Mouse (Mus musculus) heart, adult 11 months (tissue): Measurements from ENCODE around the gene Sp3.
A peak's percentile ranks its signal among the peaks of the same experiment; 100 is the strongest.
"Not testable (repeated sequence)": the region's sequence is repeated elsewhere in the genome, so short reads cannot be mapped to it uniquely, and the experiment has no call there.

Experiments used
- DNase-seq: peaks from one replicate; pipeline ENCODE4 v3.0.0; 2022

Gene Sp3

DNA sequence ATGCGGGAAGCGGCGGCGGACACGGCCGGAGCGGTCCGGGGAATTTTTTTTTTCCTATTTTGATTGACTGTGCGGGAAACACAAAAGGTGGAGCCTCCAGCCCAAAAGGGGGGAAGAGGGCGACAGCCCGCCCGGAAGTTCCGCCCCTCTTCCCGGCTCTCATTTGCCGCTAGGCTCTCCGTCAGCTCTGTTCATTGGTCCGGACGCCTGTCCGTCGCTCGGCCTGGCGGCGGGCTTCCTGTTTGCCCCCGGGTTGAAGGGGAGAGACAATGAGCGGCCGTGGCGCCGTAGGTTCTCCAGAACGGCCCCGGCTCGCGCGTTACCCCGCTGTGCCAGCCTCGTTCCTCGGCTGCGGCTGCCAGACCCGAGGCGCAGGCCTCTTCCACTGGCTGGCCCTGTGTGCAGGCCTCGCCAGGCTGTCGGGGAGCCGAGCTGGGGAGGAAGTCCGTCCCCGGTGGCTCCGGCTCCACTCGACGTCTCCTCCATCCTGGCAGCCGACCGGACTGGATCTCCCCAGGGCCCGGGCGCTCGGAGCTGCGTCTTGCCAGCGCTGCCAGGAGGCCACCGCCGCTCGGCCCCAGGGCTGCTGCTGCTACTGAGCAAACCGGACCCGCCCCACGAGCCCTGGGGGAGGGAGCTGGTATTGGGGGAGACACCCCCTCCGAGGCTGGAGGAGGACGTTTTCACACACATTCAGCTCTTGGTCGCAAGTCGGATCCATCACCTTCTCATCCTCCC lies at the start of gene Sp3:
Gene Sp3 (minus strand): TSS at position 110 of the 738 bp plus-strand sequence.
- peak; percentile 100 for DNase-seq

- no peak for DNase-seq
Measured at GRCm38 (mm10) chr2:73029846-73030245, 49.6 kb upstream of the Sp3 start.

DNA sequence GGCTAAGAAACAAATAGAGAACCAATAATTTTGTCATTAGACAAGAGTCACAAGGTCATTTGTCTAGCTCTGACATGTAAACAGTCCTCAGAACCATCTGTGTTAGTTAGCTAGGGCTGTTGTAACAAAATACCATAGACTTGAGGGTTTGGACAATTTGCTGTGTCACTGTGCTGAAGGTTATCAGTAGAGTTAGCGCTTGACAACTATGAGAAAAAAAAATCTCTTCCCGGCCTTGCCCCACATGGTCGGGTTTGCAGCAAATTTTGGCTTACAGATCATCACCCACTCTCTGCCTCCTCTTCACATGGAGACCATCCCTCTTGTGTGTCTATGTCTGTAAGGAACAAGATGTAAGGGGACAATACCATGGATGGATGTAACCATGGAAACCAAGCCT lies 47.8 kb upstream of the Sp3 start:
- no peak for DNase-seq

DNA sequence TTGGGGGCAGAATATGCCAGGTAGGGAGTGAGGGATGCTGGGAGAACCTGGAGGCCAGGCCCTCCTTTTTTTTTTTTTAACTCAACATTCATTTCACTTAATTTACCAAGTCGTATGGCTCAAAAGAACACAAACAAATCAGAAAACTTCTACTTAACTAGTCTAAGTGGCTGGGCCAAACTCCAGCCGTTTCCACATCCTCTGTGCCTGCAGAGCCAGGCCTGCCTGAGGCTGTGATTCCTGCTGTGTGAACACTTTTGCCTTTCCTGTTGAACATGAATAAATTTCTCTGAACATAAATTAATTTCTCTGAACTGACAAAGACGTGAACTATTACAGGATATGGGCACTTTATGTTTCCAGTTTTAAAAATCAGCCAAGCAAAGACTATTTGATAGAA lies 46.9 kb upstream of the Sp3 start:
- no peak for DNase-seq

DNA sequence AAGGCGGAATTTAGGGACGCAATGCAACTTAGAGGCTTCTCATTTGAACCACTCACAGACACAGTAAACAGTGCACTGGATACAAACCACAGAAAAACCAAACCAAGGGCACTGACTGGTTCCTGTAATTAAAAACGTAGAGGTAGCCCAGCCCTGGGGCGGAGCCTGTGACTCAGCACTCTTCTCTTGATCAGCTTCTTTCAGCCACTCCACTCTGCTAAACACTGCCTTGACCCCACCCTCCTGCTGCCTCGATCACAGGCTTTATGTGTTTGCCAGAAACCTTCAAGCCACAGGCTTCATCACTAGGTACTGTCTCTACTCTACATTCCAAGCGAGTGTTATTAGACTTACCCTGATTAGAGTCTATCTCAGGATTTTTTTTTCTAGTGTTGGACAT lies 43.6 kb upstream of the Sp3 start:
- DNase-seq: no peak

DNA sequence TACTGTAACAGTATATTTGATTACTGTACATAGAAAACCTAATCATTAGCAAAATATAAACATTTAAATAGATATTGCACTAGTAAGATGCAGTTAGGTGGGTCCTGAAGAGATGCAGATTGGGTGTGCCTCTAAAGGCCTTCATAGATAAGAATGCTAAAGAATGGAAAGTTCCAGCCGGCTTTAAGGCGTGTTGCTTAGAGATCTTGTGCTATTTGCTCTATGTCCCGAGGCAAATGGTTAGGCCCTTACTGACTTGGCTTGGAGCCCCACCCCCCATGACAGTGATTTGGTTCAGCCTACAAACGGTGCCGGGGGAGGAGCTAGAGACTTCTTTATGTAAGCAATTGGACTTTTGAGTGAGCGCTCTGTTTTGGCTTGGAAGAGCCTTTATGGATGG lies 40.8 kb upstream of the Sp3 start:
- DNase-seq: no peak

- DNase-seq: peak; percentile 96
Measured at GRCm38 (mm10) chr2:73019371-73020146, 39.3 kb upstream of the Sp3 start.

DNA sequence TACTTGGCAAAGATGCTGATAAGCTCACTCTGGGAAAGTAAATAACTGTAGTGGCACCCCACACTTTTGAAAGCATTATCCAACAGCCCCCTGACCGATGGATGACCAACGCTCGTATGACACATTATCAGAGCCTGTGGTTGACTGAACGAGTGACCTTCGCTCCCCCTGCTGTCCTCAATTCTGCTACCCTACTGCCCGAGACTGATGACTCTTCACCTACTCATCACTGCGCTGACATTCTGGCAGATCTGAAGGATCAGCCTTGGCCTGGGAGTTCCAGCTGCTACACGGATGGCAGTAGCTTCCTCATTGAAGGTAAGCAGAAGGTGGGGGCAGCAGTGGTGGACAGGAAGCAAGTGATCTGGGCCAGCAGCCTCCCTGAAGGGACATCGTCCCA lies 33.8 kb upstream of the Sp3 start:
- not testable (repeated sequence) for DNase-seq

GRCm38 (mm10) chr2:73012636-73013035 lies 32.4 kb upstream of the Sp3 start:
- no peak for DNase-seq

DNA sequence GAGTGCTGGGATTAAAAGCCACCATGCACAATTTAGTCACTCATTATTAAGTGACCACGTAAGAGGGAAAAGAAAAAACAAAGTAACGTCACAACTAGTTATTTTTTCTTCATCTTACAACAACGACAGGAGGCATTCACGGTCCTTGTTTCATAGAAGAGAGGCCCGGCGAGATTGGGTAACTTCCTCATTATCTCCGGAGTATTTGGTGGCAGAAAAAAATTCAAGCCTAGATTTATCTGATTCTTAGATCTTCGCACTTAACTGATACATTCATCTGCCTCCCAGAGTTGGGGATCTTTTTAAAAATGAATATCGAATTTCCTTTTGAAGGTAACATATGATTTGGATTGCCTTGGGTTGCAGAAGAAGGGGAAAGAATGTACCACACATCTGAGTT lies 27.2 kb upstream of the Sp3 start:
- no peak for DNase-seq

DNA sequence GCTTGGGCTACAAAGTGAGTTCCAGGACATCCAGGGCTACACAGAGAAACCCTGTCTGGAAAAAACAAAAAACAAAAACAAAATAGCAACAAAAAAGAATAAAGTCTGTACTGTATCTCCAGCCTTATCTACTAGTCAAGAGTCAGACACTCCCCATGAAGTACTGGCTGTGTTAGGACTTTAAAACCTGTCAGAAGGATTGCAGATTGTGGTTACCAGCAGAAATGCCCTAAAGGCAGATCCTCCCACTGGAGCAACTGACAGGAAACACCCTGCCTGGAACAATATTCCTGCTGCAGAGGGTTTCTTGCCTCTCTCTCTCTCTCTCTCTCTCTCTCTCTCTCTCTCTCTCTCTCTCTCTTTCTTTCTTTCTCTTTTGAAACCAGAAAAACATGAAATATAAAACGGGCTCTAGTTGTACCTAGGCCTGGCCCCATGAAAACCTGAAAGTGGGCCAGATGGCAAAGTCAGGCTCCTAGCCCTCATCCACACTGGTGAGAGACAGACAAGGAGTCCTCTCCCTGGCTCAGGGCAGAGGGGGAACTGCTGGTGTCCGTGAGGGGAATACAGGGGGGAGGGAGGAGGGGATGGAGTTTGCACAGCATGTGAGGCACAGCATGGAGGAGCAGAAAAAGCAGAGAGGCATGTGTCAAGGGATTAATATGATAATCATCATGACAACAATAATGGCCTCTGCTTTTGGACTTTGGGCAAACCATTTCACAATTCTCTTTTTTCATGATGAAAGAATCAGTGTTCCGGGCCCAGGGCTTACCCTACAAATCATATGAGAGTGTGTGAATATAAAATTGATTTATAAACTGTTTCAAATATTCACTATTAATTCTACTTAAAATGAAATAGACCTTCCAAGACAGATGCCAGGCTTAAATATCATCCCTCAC lies 25.6 kb upstream of the Sp3 start:
- DNase-seq: peak; percentile 96

GRCm38 (mm10) chr2:73003751-73004717 lies 23.8 kb upstream of the Sp3 start:
- peak; percentile 100 for DNase-seq

- peak; percentile 98 for DNase-seq
Measured at GRCm38 (mm10) chr2:73003049-73003448, 22.8 kb upstream of the Sp3 start.

DNA sequence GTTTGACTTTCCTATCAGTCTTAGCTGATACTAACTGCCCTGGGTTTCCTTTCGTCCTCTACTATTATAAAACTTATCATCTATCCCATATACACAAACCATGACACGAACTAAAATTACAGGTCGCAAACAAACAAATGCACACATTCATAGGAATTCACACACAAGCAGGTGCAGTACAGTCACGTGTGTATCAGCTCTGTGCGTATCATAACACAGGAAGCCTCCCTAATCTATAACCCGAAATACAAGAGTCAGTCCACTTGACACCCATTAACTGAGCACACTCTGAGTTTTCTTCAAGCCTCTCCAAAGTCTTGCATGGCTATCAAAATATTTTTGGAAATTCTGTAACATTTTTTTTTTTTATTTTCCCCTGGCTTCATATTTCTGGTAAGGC lies 22.2 kb upstream of the Sp3 start:
- DNase-seq: no peak

DNA sequence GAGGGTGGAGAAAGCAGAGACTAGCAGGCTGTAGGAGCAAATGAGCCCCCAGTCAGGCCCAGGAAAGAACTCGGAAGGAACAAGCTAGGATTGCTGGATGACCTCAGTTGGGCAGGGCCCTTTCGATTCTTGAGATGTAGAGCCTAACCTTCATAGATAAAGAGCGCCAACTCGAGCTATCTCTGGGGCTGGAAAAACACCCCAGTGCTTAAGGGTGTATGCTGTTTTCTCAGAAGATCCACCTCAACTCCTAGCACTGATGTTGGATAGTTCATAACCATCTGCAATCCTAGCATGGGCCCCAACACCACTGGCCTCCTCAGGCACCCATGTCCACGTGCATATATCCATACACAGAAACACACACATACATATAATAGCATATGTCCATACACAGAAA lies 21.7 kb upstream of the Sp3 start:
- peak; percentile 91 for DNase-seq

DNA sequence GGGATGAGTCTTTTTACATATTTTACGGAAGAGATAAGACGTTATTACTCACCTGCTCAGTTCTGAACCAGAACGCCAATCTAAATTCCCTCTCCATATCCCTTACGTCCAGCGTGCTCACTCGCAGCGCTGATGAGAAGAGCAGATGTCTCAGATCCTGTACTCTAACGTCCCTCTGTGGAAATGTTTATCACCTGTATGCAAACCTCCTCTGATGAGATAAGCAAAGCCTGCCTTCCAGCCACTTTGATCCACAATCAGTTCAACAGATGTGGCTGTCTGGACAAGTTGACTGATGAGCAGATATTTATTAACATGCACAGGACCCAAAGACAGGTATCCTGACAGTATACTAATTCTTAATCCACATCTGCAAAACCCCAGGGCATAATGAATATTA lies 19.9 kb upstream of the Sp3 start:
- peak; percentile 89 for DNase-seq

- DNase-seq: peak; percentile 84
Measured at GRCm38 (mm10) chr2:72997586-72997985, 17.3 kb upstream of the Sp3 start.

GRCm38 (mm10) chr2:72996808-72997378 lies 16.6 kb upstream of the Sp3 start:
- DNase-seq: peak; percentile 97

- DNase-seq: peak; percentile 98
Measured at GRCm38 (mm10) chr2:72995346-72996097, 15.3 kb upstream of the Sp3 start.

GRCm38 (mm10) chr2:72994165-72994564 lies 13.9 kb upstream of the Sp3 start:
- DNase-seq: peak; percentile 12

DNA sequence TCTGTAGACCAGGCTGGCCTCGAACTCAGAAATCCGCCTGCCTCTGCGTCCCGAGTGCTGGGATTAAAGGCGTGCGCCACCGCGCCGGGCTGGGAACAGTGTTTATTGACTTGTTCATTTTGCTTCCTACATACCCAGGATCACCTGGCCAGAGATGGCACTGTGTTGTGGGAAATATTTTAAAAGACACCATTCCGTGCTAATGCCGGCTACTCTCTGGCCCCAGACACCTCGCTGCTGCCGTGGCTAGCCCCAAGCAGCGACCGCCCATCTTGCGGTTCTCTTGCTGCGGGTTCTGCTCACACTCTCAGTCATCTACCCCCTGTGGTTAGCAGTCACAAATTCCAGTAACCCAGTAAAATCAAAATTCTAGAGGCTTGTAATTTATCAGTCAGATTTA lies 12.3 kb upstream of the Sp3 start:
- DNase-seq: peak; percentile 63
